Mouse (Mus musculus) lung, embryonic 15.5 days (tissue): ENCODE results near the gene Aftph. TPM values are rescaled to one million over a fixed set of nuclear protein-coding genes. Genes with fewer than 3 reads are reported as not detected.
A peak's percentile ranks its signal among the peaks of the same experiment; 100 is the strongest.
"Not testable (repeated sequence)": the region's sequence is repeated elsewhere in the genome, so short reads cannot be mapped to it uniquely, and the experiment has no call there.

ENCODE experiments used
- ATAC-seq: fragments of 200-750 bp; cut with Nextera tagmentation; 2 replicates; pipeline ENCODE4 v1.8.0; 2017; ENCODE audit warnings: moderate number of reproducible peaks, borderline replicate concordance; ENCODE audit not compliant: low FRiP score, low TSS enrichment; ENCODE audit errors: extremely low read depth
- H3K27ac ChIP-seq: fragments of 300-500 bp; sonication (generic); 2 replicates; pipeline ENCODE4 v1.5.1; 2015; ENCODE audit warnings: moderate library complexity, mild to moderate bottlenecking, inconsistent platforms
- H3K27me3 ChIP-seq: fragments of 300-500 bp; sonication (generic); 2 replicates; pipeline ENCODE4 v1.6.1; 2015; ENCODE audit warnings: inconsistent platforms
- H3K36me3 ChIP-seq: fragments of 300-500 bp; sonication (generic); 2 replicates; pipeline ENCODE4 v1.6.1; 2015; ENCODE audit warnings: inconsistent platforms
- H3K4me1 ChIP-seq: fragments of 300-500 bp; sonication (generic); 2 replicates; pipeline ENCODE4 v1.6.1; 2015; ENCODE audit warnings: inconsistent platforms
- H3K4me2 ChIP-seq: fragments of 300-500 bp; sonication (generic); 2 replicates; pipeline ENCODE4 v1.6.1; 2015; ENCODE audit warnings: inconsistent platforms, mild to moderate bottlenecking, moderate library complexity
- H3K4me3 ChIP-seq: fragments of 300-500 bp; sonication (generic); 2 replicates; pipeline ENCODE4 v1.5.1; 2015; ENCODE audit warnings: mild to moderate bottlenecking, inconsistent platforms
- H3K9ac ChIP-seq: fragments of 300-500 bp; sonication (generic); 2 replicates; pipeline ENCODE4 v1.6.1; 2015; ENCODE audit warnings: inconsistent platforms
- H3K9me3 ChIP-seq: fragments of 300-500 bp; sonication (generic); 2 replicates; pipeline ENCODE4 v1.6.1; 2016; ENCODE audit warnings: inconsistent platforms
- WGBS: fragments of 180-500 bp; shearing (Covaris S2); methylation state at CpG from one replicate; pipeline ENCODE4 v1.1.7; 2015; 5-methylcytosine and 5-hydroxymethylcytosine counted together
- polyA plus RNA-seq: library from polyadenylated mRNA; unstranded; fragments of >200 nt; fragmentation: Nextera tagmentation; extraction: Ambion mirVana; gene quantifications from 2 replicates; pipeline ENCODE4 v1.2.1, GENCODE M21; 2015

The Aftph gene
- polyA plus RNA-seq, 1 experiment from 2014 or later, result 18.4 TPM

GRCm38 (mm10) chr11:20772642-20773041, 31.3 kb upstream of the Aftph start:
- WGBS, result 28% methylated on average over 1 of the region's 1 CpGs
- Histone ChIP-seq H3K9me3 (no peaks in the 10 kb centered on the region), H3K36me3 (no peaks in the 10 kb centered on the region), H3K27ac (no peak overlapping the region), H3K9ac (no peak overlapping the region), H3K4me1 (no peaks in the 10 kb centered on the region), H3K27me3 (no peaks in the 10 kb centered on the region), H3K4me3 (no peak overlapping the region), H3K4me2 (no peak overlapping the region)
- ATAC-seq, result no peak

DNA sequence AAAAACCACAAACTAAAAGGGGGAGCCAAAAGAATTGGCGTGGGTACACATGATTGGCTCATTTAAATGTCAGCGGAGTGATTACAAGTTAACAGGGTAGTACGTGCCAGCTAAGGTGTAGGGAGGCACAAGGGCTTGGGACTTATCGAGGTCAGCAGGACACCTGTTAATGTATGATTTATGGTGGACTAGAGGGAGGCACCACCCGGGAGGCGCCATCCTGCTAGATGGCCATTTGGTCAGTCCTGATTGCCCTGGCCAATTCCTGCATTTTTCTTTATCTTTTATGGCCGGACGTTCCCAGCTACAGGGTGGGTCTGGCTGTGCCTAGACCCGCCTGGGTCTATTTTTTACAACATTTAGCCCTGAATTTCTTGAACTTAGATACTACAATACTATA, 30.4 kb upstream of the Aftph start:
- 64% methylated on average over 9 of the region's 9 CpGs for WGBS

DNA sequence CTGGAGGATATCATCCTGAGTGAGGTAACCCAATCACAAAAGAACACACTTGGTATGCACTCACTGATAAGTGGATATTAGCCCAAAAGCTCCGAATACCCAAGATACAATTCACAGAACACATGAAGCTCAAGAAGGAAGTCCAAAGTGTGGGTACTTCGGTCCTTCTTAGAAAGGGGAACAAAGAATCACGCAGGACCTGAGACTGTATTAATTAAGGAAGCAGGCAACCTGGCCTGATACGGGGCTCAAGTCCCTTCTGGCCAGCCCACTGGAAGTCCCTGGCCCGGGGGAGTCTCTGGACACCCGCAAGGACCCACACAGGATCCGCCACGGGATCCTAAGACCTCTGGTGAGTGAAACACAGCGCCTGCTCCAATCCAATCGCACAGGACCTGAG, 20.6 kb upstream of the Aftph start:
- H3K27ac ChIP-seq, H3K4me2 ChIP-seq, ATAC-seq, H3K9ac ChIP-seq, H3K4me1 ChIP-seq, H3K4me3 ChIP-seq, H3K27me3 ChIP-seq, H3K9me3 ChIP-seq, H3K36me3 ChIP-seq: not testable (repeated sequence)
- 86% methylated on average over 10 of the region's 10 CpGs for WGBS

More for the DNA sequence above, 30.4 kb upstream of the Aftph start:
- H3K27ac ChIP-seq, H3K27me3 ChIP-seq, H3K4me3 ChIP-seq, H3K4me1 ChIP-seq, H3K9me3 ChIP-seq, ATAC-seq, H3K4me2 ChIP-seq, H3K36me3 ChIP-seq, H3K9ac ChIP-seq: not testable (repeated sequence)

- 68% methylated on average over 2 of the region's 2 CpGs for WGBS
- Histone ChIP-seq H3K4me3 (no peak overlapping the region), H3K9me3 (peaks cover 2% of the 10 kb centered on the region; the same call in 1 of the 2 replicates), H3K4me1 (no peaks in the 10 kb centered on the region), H3K4me2 (no peak overlapping the region), H3K36me3 (no peaks in the 10 kb centered on the region), H3K27me3 (no peaks in the 10 kb centered on the region), H3K9ac (no peak overlapping the region), H3K27ac (no peak overlapping the region)
- no peak for ATAC-seq
These were observed 9.2 kb upstream of the Aftph start for GRCm38 (mm10) chr11:20750573-20750972.

GRCm38 (mm10) chr11:20743353-20743752, 2.0 kb upstream of the Aftph start:
- Histone ChIP-seq H3K36me3 (no peaks in the 10 kb centered on the region), H3K4me3 (no peak overlapping the region), H3K9ac (no peak overlapping the region), H3K27ac (no peak overlapping the region), H3K4me1 (peaks cover 6% of the 10 kb centered on the region; the same call in 1 of the 2 replicates), H3K4me2 (no peak overlapping the region; the same call in 1 of the 2 replicates), H3K27me3 (no peaks in the 10 kb centered on the region), H3K9me3 (no peaks in the 10 kb centered on the region)
- no peak for ATAC-seq

DNA sequence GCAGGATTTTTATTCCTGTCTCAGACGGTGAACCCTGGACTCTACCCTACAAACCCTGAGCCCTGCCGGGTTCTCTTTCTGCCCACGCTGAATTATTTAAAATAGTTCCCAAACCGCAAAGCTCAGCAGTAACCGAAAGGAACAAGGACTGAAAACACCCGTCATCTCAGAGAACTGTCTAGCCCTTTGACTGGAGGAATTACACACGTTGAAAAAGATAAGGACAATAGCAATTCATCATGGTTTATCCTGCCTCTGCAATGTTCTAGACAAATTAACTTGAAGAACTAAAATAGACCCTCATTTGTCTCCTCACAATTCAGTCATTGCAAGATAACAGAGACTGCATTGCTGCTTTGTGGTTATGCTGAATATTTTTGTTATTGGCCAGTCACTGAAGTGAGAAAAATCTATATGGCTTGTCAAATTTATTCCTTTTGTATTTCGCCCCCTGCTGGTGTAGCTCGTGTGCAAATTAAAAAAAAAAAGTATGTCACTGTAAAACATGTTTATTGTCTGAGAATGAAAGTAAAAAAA, 1.0 kb upstream of the Aftph start:
- ATAC-seq, result no peak
- no peaks in the 10 kb centered on the region for H3K36me3 ChIP-seq
- under 1% methylated on average over 9 of the region's 9 CpGs for WGBS

GRCm38 (mm10) chr11:20740481-20741200, 748 bp downstream of the Aftph start:
- H3K4me2 ChIP-seq, result peak overlapping the region; percentile 91
- H3K4me1 ChIP-seq, result peaks cover 6% of the 10 kb centered on the region; the same call in 1 of the 2 replicates
- no peaks in the 10 kb centered on the region for H3K27me3 ChIP-seq
- H3K27ac ChIP-seq, result peak overlapping the region; percentile 98
- H3K9ac ChIP-seq, result peak overlapping the region; percentile 88
- WGBS, result under 1% methylated on average over 56 of the region's 56 CpGs
- peak overlapping the region; percentile 99 for H3K4me3 ChIP-seq
- no peaks in the 10 kb centered on the region for H3K36me3 ChIP-seq
- ATAC-seq, result peak; percentile 44
- H3K9me3 ChIP-seq, result no peaks in the 10 kb centered on the region

More for the DNA sequence above, 1.0 kb upstream of the Aftph start:
- Histone ChIP-seq H3K9me3 (no peaks in the 10 kb centered on the region), H3K4me2 (peak overlapping the region; percentile 91), H3K27me3 (no peaks in the 10 kb centered on the region), H3K4me1 (peaks cover 6% of the 10 kb centered on the region; the same call in 1 of the 2 replicates), H3K4me3 (peak overlapping the region; percentile 99), H3K27ac (peak overlapping the region; percentile 98), H3K9ac (peak overlapping the region; percentile 56)

DNA sequence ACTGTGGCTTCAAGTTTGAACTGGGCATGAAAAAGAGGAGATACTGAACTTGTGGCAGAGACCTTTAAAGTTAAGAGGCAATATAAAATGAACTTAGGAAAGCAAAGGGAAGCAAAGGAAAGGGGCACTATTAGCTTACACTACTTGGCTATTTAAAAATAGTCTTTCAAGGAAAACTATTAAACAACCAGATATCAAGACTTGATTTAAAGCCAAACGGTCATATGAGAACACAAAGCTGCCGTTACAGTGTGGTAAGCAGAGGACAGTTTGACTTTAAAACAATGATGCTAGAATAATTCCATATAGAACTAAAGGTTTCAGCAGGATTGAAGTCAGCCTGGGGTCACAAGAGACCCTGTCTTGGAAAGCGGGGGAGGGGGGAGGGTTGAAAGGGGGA, 7.3 kb downstream of the Aftph start:
- H3K4me1 ChIP-seq, result peaks cover 17% of the 10 kb centered on the region
- 45% methylated on average over 3 of the region's 3 CpGs for WGBS
- no peaks in the 10 kb centered on the region for H3K27me3 ChIP-seq
- H3K36me3 ChIP-seq, result no peaks in the 10 kb centered on the region
- no peak for ATAC-seq
- peak overlapping the region; percentile 45 for H3K27ac ChIP-seq
- H3K9ac ChIP-seq, result no peak overlapping the region
- H3K9me3 ChIP-seq, result no peaks in the 10 kb centered on the region
- no peak overlapping the region for H3K4me2 ChIP-seq
- no peak overlapping the region for H3K4me3 ChIP-seq

DNA sequence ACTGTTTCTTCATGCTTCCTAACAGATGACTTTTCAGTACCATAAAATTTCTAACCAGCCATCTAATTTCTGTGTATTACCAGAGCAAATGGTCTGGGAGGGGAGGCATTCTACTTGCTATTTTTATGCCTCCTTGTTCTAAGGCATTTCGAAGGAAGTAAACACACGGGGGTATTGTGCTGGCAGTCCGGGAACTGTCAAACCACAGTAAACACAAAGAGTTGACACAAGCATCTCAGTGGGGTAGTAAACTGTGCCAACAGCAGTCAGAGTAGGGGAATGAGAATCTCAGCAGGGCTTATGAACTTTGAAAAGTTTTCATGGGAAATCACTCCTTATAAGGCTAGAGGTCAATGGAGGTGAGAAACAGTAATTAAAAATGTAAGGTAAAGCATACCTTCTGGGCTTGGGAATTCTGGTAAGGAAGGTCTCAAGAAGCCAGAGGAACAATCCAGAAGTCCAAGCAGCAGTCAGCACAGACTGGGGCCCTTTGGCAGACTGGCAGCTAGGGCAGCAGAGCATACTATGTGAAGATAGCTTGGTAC, 7.8 kb downstream of the Aftph start:
- H3K4me1 ChIP-seq, result peaks cover 14% of the 10 kb centered on the region
- WGBS, result 25% methylated on average over 3 of the region's 3 CpGs
- H3K9me3 ChIP-seq, result no peaks in the 10 kb centered on the region
- H3K9ac ChIP-seq, result no peak overlapping the region
- ATAC-seq, result no peak
- H3K4me2 ChIP-seq, result no peak overlapping the region
- no peaks in the 10 kb centered on the region for H3K27me3 ChIP-seq
- H3K4me3 ChIP-seq, result no peak overlapping the region
- no peaks in the 10 kb centered on the region for H3K36me3 ChIP-seq
- H3K27ac ChIP-seq, result peak overlapping the region; percentile 45

GRCm38 (mm10) chr11:20729403-20729802, 12.0 kb downstream of the Aftph start:
- Histone ChIP-seq H3K27me3 (no peaks in the 10 kb centered on the region), H3K36me3 (peaks cover 13% of the 10 kb centered on the region; the same call in 1 of the 2 replicates), H3K4me2 (no peak overlapping the region), H3K9me3 (no peaks in the 10 kb centered on the region), H3K4me3 (no peak overlapping the region), H3K4me1 (peaks cover 11% of the 10 kb centered on the region), H3K9ac (no peak overlapping the region), H3K27ac (no peak overlapping the region)
- WGBS, result 82% methylated on average over 1 of the region's 1 CpGs
- no peak for ATAC-seq

- no peak overlapping the region for H3K4me3 ChIP-seq
- no peak overlapping the region for H3K4me2 ChIP-seq
- H3K9ac ChIP-seq, result no peak overlapping the region
- H3K27me3 ChIP-seq, result no peaks in the 10 kb centered on the region
- peaks cover 13% of the 10 kb centered on the region; the same call in 1 of the 2 replicates for H3K36me3 ChIP-seq
- no peak overlapping the region for H3K27ac ChIP-seq
- H3K4me1 ChIP-seq, result no peaks in the 10 kb centered on the region
- ATAC-seq, result no peak
- H3K9me3 ChIP-seq, result no peaks in the 10 kb centered on the region
- WGBS, result 87% methylated on average over 2 of the region's 2 CpGs
These were observed 13.3 kb downstream of the Aftph start for GRCm38 (mm10) chr11:20728044-20728443.

- no peak for ATAC-seq
- Histone ChIP-seq H3K9ac (no peak overlapping the region), H3K4me3 (no peak overlapping the region), H3K27ac (no peak overlapping the region), H3K4me2 (no peak overlapping the region), H3K4me1 (no peaks in the 10 kb centered on the region), H3K36me3 (peaks cover 13% of the 10 kb centered on the region; the same call in 1 of the 2 replicates), H3K27me3 (no peaks in the 10 kb centered on the region), H3K9me3 (no peaks in the 10 kb centered on the region)
- WGBS, result 73% methylated on average over 5 of the region's 5 CpGs
These were observed 17.8 kb downstream of the Aftph start for GRCm38 (mm10) chr11:20723572-20723971.
